Mouse (Mus musculus) kidney, embryonic 16.5 days (tissue): ENCODE measurements at regions not wholly inside any gene's neighbourhood (a gene's known extent, or its start where the extent isn't known, plus 50 kb on each side); places are given as distances from the start of the nearest gene placed in this dataset.

Source experiments
- ATAC-seq: fragments of 200-750 bp; cut with Nextera tagmentation; 2 replicates; pipeline ENCODE4 v1.8.0; 2017; ENCODE audit warnings: moderate TSS enrichment; ENCODE audit not compliant: low FRiP score, low TSS enrichment
- H3K27ac ChIP-seq: fragments of 300-500 bp; sonication (generic); 2 replicates; pipeline ENCODE4 v1.5.1; 2014; ENCODE audit warnings: low read length
- H3K27me3 ChIP-seq: fragments of 300-500 bp; sonication (generic); 2 replicates; pipeline ENCODE4 v1.6.1; 2014; ENCODE audit warnings: low read length, control low read depth, mixed read lengths; ENCODE audit not compliant: insufficient read depth
- H3K36me3 ChIP-seq: fragments of 300-500 bp; sonication (generic); 2 replicates; pipeline ENCODE4 v1.6.1; 2014; ENCODE audit warnings: low read length, control low read depth, mixed read lengths; ENCODE audit not compliant: insufficient read depth
- H3K4me1 ChIP-seq: fragments of 300-500 bp; sonication (generic); 2 replicates; pipeline ENCODE4 v1.6.1; 2014; ENCODE audit warnings: low read length, control low read depth, mixed read lengths; ENCODE audit not compliant: insufficient read depth
- H3K4me2 ChIP-seq: fragments of 300-500 bp; sonication (generic); replicated peaks from 2 replicates; pipeline ENCODE4 v1.6.1; 2014; ENCODE audit warnings: low read depth, low read length
- H3K4me3 ChIP-seq: fragments of 300-500 bp; sonication (generic); 2 replicates; pipeline ENCODE4 v1.5.1; 2014; ENCODE audit warnings: mild to moderate bottlenecking, low read length
- H3K9ac ChIP-seq: fragments of 300-500 bp; sonication (generic); replicated peaks from 2 replicates; pipeline ENCODE4 v1.6.1; 2014; ENCODE audit warnings: low read length
- H3K9me3 ChIP-seq: fragments of 300-500 bp; sonication (generic); 2 replicates; pipeline ENCODE4 v1.6.1; 2016; ENCODE audit warnings: low read length, control low read depth
- WGBS: fragments of 180-500 bp; shearing (Covaris S2); extraction: QIAGEN DNeasy Blood & Tissue Kit; methylation state at CpG from one replicate; pipeline ENCODE4 v1.1.7; 2014; 5-methylcytosine and 5-hydroxymethylcytosine counted together

- no peaks in the 10 kb centered on the region; the same call in 1 of the 2 replicates for H3K9me3 ChIP-seq
- H3K4me1 ChIP-seq: no peaks in the 10 kb centered on the region
- no peak overlapping the region for H3K4me2 ChIP-seq
- no peak for ATAC-seq
- H3K4me3 ChIP-seq: no peak overlapping the region
- no peaks in the 10 kb centered on the region for H3K27me3 ChIP-seq
- no peak overlapping the region for H3K9ac ChIP-seq
- no peaks in the 10 kb centered on the region for H3K36me3 ChIP-seq
- no peak overlapping the region for H3K27ac ChIP-seq
- WGBS: 90% methylated on average over 3 of the region's 3 CpGs
These were observed 381.4 kb downstream of the Matn1 start for GRCm38 (mm10) chr4:131325609-131326008.

GRCm38 (mm10) chr4:131329398-131329797, 385.2 kb downstream of the Matn1 start:
- Histone ChIP-seq H3K4me3 (no peak overlapping the region), H3K9me3 (no peaks in the 10 kb centered on the region; the same call in 1 of the 2 replicates), H3K9ac (no peak overlapping the region), H3K4me2 (no peak overlapping the region), H3K36me3 (no peaks in the 10 kb centered on the region), H3K27me3 (no peaks in the 10 kb centered on the region), H3K4me1 (no peaks in the 10 kb centered on the region), H3K27ac (no peak overlapping the region)
- ATAC-seq: no peak
- WGBS: 56% methylated on average over 5 of the region's 5 CpGs

- Histone ChIP-seq H3K4me1 (no peaks in the 10 kb centered on the region; the same call in 1 of the 2 replicates), H3K9me3 (no peaks in the 10 kb centered on the region), H3K27ac (no peak overlapping the region), H3K36me3 (no peaks in the 10 kb centered on the region), H3K4me2 (no peak overlapping the region), H3K9ac (no peak overlapping the region), H3K4me3 (no peak overlapping the region), H3K27me3 (no peaks in the 10 kb centered on the region)
- no peak for ATAC-seq
- 94% methylated on average over 4 of the region's 4 CpGs for WGBS
These were observed 387.5 kb downstream of the Matn1 start for GRCm38 (mm10) chr4:131331646-131332045.

- WGBS: 83% methylated on average over 3 of the region's 3 CpGs
- no peaks in the 10 kb centered on the region for H3K27me3 ChIP-seq
- H3K9me3 ChIP-seq: no peaks in the 10 kb centered on the region
- no peak overlapping the region for H3K4me3 ChIP-seq
- H3K9ac ChIP-seq: no peak overlapping the region
- H3K27ac ChIP-seq: no peak overlapping the region
- H3K36me3 ChIP-seq: no peaks in the 10 kb centered on the region
- no peak for ATAC-seq
- no peak overlapping the region for H3K4me2 ChIP-seq
- no peaks in the 10 kb centered on the region; the same call in 1 of the 2 replicates for H3K4me1 ChIP-seq
These were observed 392.6 kb downstream of the Matn1 start for GRCm38 (mm10) chr4:131336801-131337200.

GRCm38 (mm10) chr4:131340993-131341695, 397.0 kb downstream of the Matn1 start:
- Histone ChIP-seq H3K27ac (no peak overlapping the region), H3K36me3 (no peaks in the 10 kb centered on the region), H3K4me1 (no peaks in the 10 kb centered on the region), H3K9ac (no peak overlapping the region), H3K4me2 (no peak overlapping the region), H3K9me3 (no peaks in the 10 kb centered on the region), H3K4me3 (no peak overlapping the region), H3K27me3 (0 out of 2 replicates have a peak, but pooled peaks cover 2% of the 10 kb centered on the region)
- WGBS: 38% methylated on average over 9 of the region's 9 CpGs
- ATAC-seq: no peak

GRCm38 (mm10) chr4:131346727-131347126, 402.5 kb downstream of the Matn1 start:
- no peak for ATAC-seq
- no peaks in the 10 kb centered on the region for H3K9me3 ChIP-seq
- WGBS: 69% methylated on average over 3 of the region's 3 CpGs
- peaks cover 2% of the 10 kb centered on the region; the same call in 1 of the 2 replicates for H3K27me3 ChIP-seq
- no peak overlapping the region for H3K27ac ChIP-seq
- H3K4me1 ChIP-seq: no peaks in the 10 kb centered on the region
- no peaks in the 10 kb centered on the region for H3K36me3 ChIP-seq
- no peak overlapping the region for H3K9ac ChIP-seq
- H3K4me2 ChIP-seq: no peak overlapping the region
- H3K4me3 ChIP-seq: no peak overlapping the region

- Histone ChIP-seq H3K4me3 (no peak overlapping the region), H3K9me3 (no peaks in the 10 kb centered on the region), H3K36me3 (no peaks in the 10 kb centered on the region), H3K4me1 (no peaks in the 10 kb centered on the region), H3K27ac (no peak overlapping the region), H3K27me3 (no peaks in the 10 kb centered on the region; the same call in 1 of the 2 replicates), H3K9ac (no peak overlapping the region), H3K4me2 (no peak overlapping the region)
- 26% methylated on average over 7 of the region's 7 CpGs for WGBS
- ATAC-seq: no peak
These were observed 406.1 kb downstream of the Matn1 start for GRCm38 (mm10) chr4:131350268-131350667.

GRCm38 (mm10) chr4:131354908-131355307, 410.7 kb downstream of the Matn1 start:
- Histone ChIP-seq H3K4me1 (0 out of 2 replicates have a peak, but pooled peaks cover 6% of the 10 kb centered on the region), H3K9me3 (no peaks in the 10 kb centered on the region), H3K4me2 (no peak overlapping the region), H3K9ac (no peak overlapping the region), H3K4me3 (no peak overlapping the region), H3K27me3 (no peaks in the 10 kb centered on the region; the same call in 1 of the 2 replicates), H3K27ac (no peak overlapping the region), H3K36me3 (no peaks in the 10 kb centered on the region)
- ATAC-seq: no peak
- 93% methylated on average over 3 of the region's 3 CpGs for WGBS

- Histone ChIP-seq H3K27me3 (no peaks in the 10 kb centered on the region; the same call in 1 of the 2 replicates), H3K27ac (no peak overlapping the region), H3K4me3 (no peak overlapping the region), H3K4me1 (0 out of 2 replicates have a peak, but pooled peaks cover 6% of the 10 kb centered on the region), H3K9me3 (no peaks in the 10 kb centered on the region), H3K36me3 (no peaks in the 10 kb centered on the region), H3K4me2 (no peak overlapping the region), H3K9ac (no peak overlapping the region)
- ATAC-seq: no peak
- 71% methylated on average over 12 of the region's 12 CpGs for WGBS
These were observed 411.4 kb downstream of the Matn1 start for GRCm38 (mm10) chr4:131355526-131355991.

GRCm38 (mm10) chr4:131356316-131356715, 412.1 kb downstream of the Matn1 start:
- 0 out of 2 replicates have a peak, but pooled peaks cover 6% of the 10 kb centered on the region for H3K4me1 ChIP-seq
- no peaks in the 10 kb centered on the region for H3K36me3 ChIP-seq
- no peaks in the 10 kb centered on the region for H3K9me3 ChIP-seq
- H3K27me3 ChIP-seq: no peaks in the 10 kb centered on the region; the same call in 1 of the 2 replicates
- no peak overlapping the region for H3K27ac ChIP-seq
- no peak overlapping the region for H3K4me3 ChIP-seq
- H3K9ac ChIP-seq: no peak overlapping the region
- ATAC-seq: 0 out of 2 replicates have a peak, but pooled peaks have one; percentile 27
- H3K4me2 ChIP-seq: no peak overlapping the region
- WGBS: 31% methylated on average over 12 of the region's 12 CpGs
